Mouse (Mus musculus): Measurements from ENCODE around the gene Cdh22.

DNA sequence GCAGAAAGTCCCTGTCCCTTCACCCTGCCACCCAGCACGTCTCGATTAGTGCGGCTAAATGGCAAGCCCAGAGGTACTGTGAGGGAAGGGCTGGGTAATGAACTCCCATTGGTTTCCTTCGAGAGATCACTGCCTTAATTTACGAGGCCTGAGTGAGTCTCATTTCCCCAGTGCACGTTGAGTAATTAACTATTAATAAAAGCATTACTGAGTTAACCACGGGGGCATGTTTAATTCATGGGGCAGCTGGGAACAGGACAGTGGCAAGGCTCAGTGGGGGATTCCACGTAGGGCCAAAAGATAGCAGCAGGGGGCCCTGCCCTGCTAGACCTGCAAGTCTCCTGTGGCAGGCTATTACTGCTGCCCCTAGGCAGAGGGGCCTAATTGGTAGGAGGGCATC lies 36.7 kb upstream of the Cdh22 start:
- no peak for TF ChIP-seq TCF12 (IDR thresholded peaks at IDR 0.05; ENCODE audit: insufficient read depth, poor library complexity, severe bottlenecking)
- TF ChIP-seq MAX (IDR thresholded peaks at IDR 0.05; ENCODE audit: low read depth): no peak
- no peak for TF ChIP-seq POLR2AphosphoS2 (IDR thresholded peaks at IDR 0.05; ENCODE audit: insufficient read length, low read depth)
- TF ChIP-seq MYOG (IDR thresholded peaks at IDR 0.05; ENCODE audit: control insufficient read depth in 1 of 3, insufficient read depth in 1 of 3, insufficient read length in 2 of 3, low read depth in 2 of 3): no peak
- no peak for TF ChIP-seq POLR2A (IDR thresholded peaks at IDR 0.05; ENCODE audit: insufficient read length, low read depth)
- no peak for TF ChIP-seq USF1 (IDR thresholded peaks at IDR 0.05; ENCODE audit: low read depth)

Measured in myocyte (in vitro differentiated cells).